Mouse (Mus musculus): ENCODE measurements around the gene Rpl27. TPM values are rescaled to one million over a fixed set of nuclear protein-coding genes. Genes with fewer than 3 reads are reported as not detected.

Rpl27 gene
- total and polyA plus RNA-seq, 3 experiments = 595 to 2,621 TPM; not detected in 1

DNA sequence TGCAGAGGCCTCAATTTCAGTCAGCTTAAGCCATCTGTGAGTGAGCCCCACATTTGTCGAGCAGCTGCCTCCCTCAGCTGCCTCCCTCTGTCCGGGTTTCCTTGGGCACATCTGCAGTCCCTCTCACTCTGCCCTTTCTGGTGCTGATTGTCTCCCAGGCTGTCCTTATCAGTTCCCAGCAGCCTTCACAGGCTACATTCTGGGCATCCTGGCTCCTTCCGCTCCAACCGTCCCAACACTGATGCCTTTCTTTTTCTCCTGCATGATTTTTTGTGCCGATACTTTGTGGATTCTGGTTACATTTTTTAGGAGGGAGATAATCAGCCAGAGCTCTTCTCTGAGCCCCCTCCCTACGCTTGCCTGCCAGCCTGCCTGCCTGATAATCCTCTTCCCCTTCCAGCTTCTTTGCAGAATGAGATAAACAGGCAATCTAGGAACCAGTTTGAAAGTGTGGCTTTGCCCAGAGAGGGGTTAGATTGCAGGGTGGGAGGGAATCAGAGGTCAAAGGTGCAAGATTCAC is 43.5 kb downstream of the Rpl27 start (continued):
- TF ChIP-seq NRF1 (IDR thresholded peaks at IDR 0.05; ENCODE audit: insufficient read depth, low read depth, low read length, poor library complexity, severe bottlenecking) = no peak
- TF ChIP-seq TBP (IDR thresholded peaks at IDR 0.05; ENCODE audit: low read depth, low read length) = peak; percentile 35; the same call in 1 of the 2 replicates
- TF ChIP-seq HCFC1 (IDR thresholded peaks at IDR 0.05; ENCODE audit: low read depth, low read length) = no peak; the same call in 1 of the 2 replicates
- TF ChIP-seq CTCF (IDR thresholded peaks at IDR 0.05 in 2 of 3, conservative IDR thresholded peaks at IDR 0.05 in 1 of 3; ENCODE audit: control insufficient read depth in 1 of 3, insufficient read depth in 1 of 3, low read depth in 2 of 3, low read length in 3 of 3, poor library complexity in 1 of 3, severe bottlenecking in 1 of 3) = no peak; a peak in 1 of 6 replicates

DNA sequence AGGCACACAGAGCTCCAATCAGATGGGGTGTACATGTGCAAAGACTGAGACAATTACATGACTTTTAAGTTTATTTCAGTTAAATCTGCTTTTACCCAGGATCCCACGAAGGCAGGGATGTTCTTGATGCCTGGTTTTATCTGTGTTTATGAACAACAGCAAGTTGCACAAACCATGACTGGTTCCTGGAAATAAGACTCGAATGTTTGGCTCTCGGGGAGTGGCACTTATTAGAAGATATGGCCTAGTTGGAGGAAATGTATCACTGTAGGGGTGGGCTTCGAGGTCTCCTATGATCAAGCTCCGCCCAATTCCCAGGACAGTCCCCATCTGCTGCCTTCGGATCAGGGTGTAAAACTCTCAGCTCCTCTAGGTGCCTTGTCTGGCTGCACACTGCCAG is 44.0 kb downstream of the Rpl27 start:
- H3K79me2 ChIP-seq (ENCODE audit: control insufficient read depth, insufficient read depth, low read length, poor library complexity) = no peaks in the 10 kb centered on the region
- H3K9me3 ChIP-seq (replicated peaks; ENCODE audit: insufficient read depth, low read length) = no peaks in the 10 kb centered on the region
- peak; percentile 74 for DNase-seq (ENCODE audit: low read depth, low spot score)
- peak overlapping the region; percentile 86 for H3K27ac ChIP-seq (ENCODE audit: control insufficient read depth, low read depth, low read length)
- H3K4me1 ChIP-seq (ENCODE audit: control insufficient read depth in 1 of 2, insufficient read depth in 2 of 2, low read length in 2 of 2) = peaks cover 10 to 29% of the 10 kb centered on the region in 2 experiments
- TF ChIP-seq POLR2A (IDR thresholded peaks at IDR 0.05; ENCODE audit: control insufficient read depth in 1 of 2, insufficient read depth in 1 of 2, low read depth in 1 of 2, low read length in 2 of 2, poor library complexity in 1 of 2) (0 out of 4 replicates have a peak, but pooled peaks of 1 of the 2 experiments have one; percentile 7), RCOR1 (IDR thresholded peaks at IDR 0.05; ENCODE audit: low read depth, low read length) (no peak), MYC (IDR thresholded peaks at IDR 0.05; ENCODE audit: low read depth, low read length) (no peak), ZC3H11A (IDR thresholded peaks at IDR 0.05; ENCODE audit: low read depth, low read length) (no peak), GATA1 (IDR thresholded peaks at IDR 0.05; ENCODE audit: low read depth, low read length) (no peak), TBP (IDR thresholded peaks at IDR 0.05; ENCODE audit: low read depth, low read length) (no peak), SMC3 (IDR thresholded peaks at IDR 0.05; ENCODE audit: low read depth, low read length) (no peak), UBTF (IDR thresholded peaks at IDR 0.05; ENCODE audit: borderline replicate concordance, insufficient read depth, low read depth, low read length) (no peak)
- no peak overlapping the region; a peak in 1 of 4 replicates for H3K4me3 ChIP-seq (ENCODE audit: control insufficient read depth in 1 of 2, insufficient read depth in 1 of 2, low read depth in 2 of 2, low read length in 2 of 2)
- H3K36me3 ChIP-seq (ENCODE audit: control insufficient read depth in 1 of 2, insufficient read depth in 2 of 2, low read length in 2 of 2) = peaks cover 1 to 35% of the 10 kb centered on the region in 2 experiments; a peak in 3 of 4 replicates
- no peak overlapping the region for H3K9ac ChIP-seq (ENCODE audit: control insufficient read depth, low read depth, low read length, poor library complexity, severe bottlenecking)
- no peaks in the 10 kb centered on the region for H3K27me3 ChIP-seq (ENCODE audit: control insufficient read depth in 1 of 2, insufficient read depth in 2 of 2, low read length in 2 of 2)

Other genes with a start within 250 kb of the Rpl27 start
- gene Ezh1, start 215.8 kb upstream of the Rpl27 start, total RNA-seq (2012; rRNA removed) = 5.0 and 6.3 TPM in 2 replicates
- 1 to 10 TPM in 1 of 2 experiments, not detected in 1; 8.4 TPM for gene Ezh1, start 215.8 kb upstream of the Rpl27 start, polyA plus RNA-seq (2012; ENCODE audit: insufficient read depth in 1 of 2, insufficient read length in 2 of 2, low read depth in 1 of 2, low replicate concordance in 2 of 2, missing spikeins in 1 of 2)
- gene Ramp2, start 196.3 kb upstream of the Rpl27 start, total RNA-seq (2012; rRNA removed) = 0.12 TPM in 1 of 2 replicates, not detected in the other
- gene Ramp2, start 196.3 kb upstream of the Rpl27 start, polyA plus RNA-seq (2012; ENCODE audit: insufficient read depth in 1 of 2, insufficient read length in 2 of 2, low read depth in 1 of 2, low replicate concordance in 2 of 2, missing spikeins in 1 of 2) = not detected
- 68.4 and 75.5 TPM in 2 replicates for gene Vps25, start 188.6 kb upstream of the Rpl27 start, total RNA-seq (2012; rRNA removed)
- 100 to 1,000 TPM in 1 of 2 experiments, not detected in 1; 107 TPM for gene Vps25, start 188.6 kb upstream of the Rpl27 start, polyA plus RNA-seq (2012; ENCODE audit: insufficient read depth in 1 of 2, insufficient read length in 2 of 2, low read depth in 1 of 2, low replicate concordance in 2 of 2, missing spikeins in 1 of 2)
- 0.72 and 0.92 TPM in 2 replicates for gene Wnk4, start 181.7 kb upstream of the Rpl27 start, total RNA-seq (2012; rRNA removed)
- 1 to 10 TPM in 1 of 2 experiments, not detected in 1; 3.4 TPM for gene Wnk4, start 181.7 kb upstream of the Rpl27 start, polyA plus RNA-seq (2012; ENCODE audit: insufficient read depth in 1 of 2, insufficient read length in 2 of 2, low read depth in 1 of 2, low replicate concordance in 2 of 2, missing spikeins in 1 of 2)
- gene Cntd1, start 163.3 kb upstream of the Rpl27 start, total RNA-seq (2012; rRNA removed) = 2.4 TPM in 2 replicates
- under 1 TPM in 1 of 2 experiments, not detected in 1; 0.84 TPM for gene Cntd1, start 163.3 kb upstream of the Rpl27 start, polyA plus RNA-seq (2012; ENCODE audit: insufficient read depth in 1 of 2, insufficient read length in 2 of 2, low read depth in 1 of 2, low replicate concordance in 2 of 2, missing spikeins in 1 of 2)
- gene Coa3, start 163.2 kb upstream of the Rpl27 start, total RNA-seq (2012; rRNA removed) = 294 and 325 TPM in 2 replicates
- 100 to 1,000 TPM in 1 of 2 experiments, not detected in 1; 120 TPM for gene Coa3, start 163.2 kb upstream of the Rpl27 start, polyA plus RNA-seq (2012; ENCODE audit: insufficient read depth in 1 of 2, insufficient read length in 2 of 2, low read depth in 1 of 2, low replicate concordance in 2 of 2, missing spikeins in 1 of 2)
- 167 and 181 TPM in 2 replicates for gene Becn1, start 140.0 kb upstream of the Rpl27 start, total RNA-seq (2012; rRNA removed)
- 100 to 1,000 TPM in 1 of 2 experiments, not detected in 1; 122 TPM for gene Becn1, start 140.0 kb upstream of the Rpl27 start, polyA plus RNA-seq (2012; ENCODE audit: insufficient read depth in 1 of 2, insufficient read length in 2 of 2, low read depth in 1 of 2, low replicate concordance in 2 of 2, missing spikeins in 1 of 2)
- 129 and 139 TPM in 2 replicates for gene Psme3, start 126.1 kb upstream of the Rpl27 start, total RNA-seq (2012; rRNA removed)
- 100 to 1,000 TPM; 369 to 446 TPM for gene Psme3, start 126.1 kb upstream of the Rpl27 start, polyA plus RNA-seq (2012; ENCODE audit: insufficient read depth in 1 of 2, insufficient read length in 2 of 2, low read depth in 1 of 2, low replicate concordance in 2 of 2, missing spikeins in 1 of 2)
- gene Aoc2, start 117.2 kb upstream of the Rpl27 start, total RNA-seq (2012; rRNA removed) = 9.1 and 12.1 TPM in 2 replicates
- gene Aoc2, start 117.2 kb upstream of the Rpl27 start, polyA plus RNA-seq (2012; ENCODE audit: insufficient read depth in 1 of 2, insufficient read length in 2 of 2, low read depth in 1 of 2, low replicate concordance in 2 of 2, missing spikeins in 1 of 2) = 10 to 100 TPM in 1 of 2 experiments, not detected in 1; 21.1 TPM
- 0.62 and 0.69 TPM in 2 replicates for gene Aoc3, start 111.7 kb upstream of the Rpl27 start, total RNA-seq (2012; rRNA removed)
- gene Aoc3, start 111.7 kb upstream of the Rpl27 start, polyA plus RNA-seq (2012; ENCODE audit: insufficient read depth in 1 of 2, insufficient read length in 2 of 2, low read depth in 1 of 2, low replicate concordance in 2 of 2, missing spikeins in 1 of 2) = 1 to 10 TPM in 1 of 2 experiments, not detected in 1; 2.2 TPM
- not detected in 2 replicates for gene G6pc, start 74.7 kb upstream of the Rpl27 start, total RNA-seq (2012; rRNA removed)
- not detected for gene G6pc, start 74.7 kb upstream of the Rpl27 start, polyA plus RNA-seq (2012; ENCODE audit: insufficient read depth in 1 of 2, insufficient read length in 2 of 2, low read depth in 1 of 2, low replicate concordance in 2 of 2, missing spikeins in 1 of 2)
- gene Aarsd1, start 24.7 kb upstream of the Rpl27 start, total RNA-seq (2012; rRNA removed) = 133 TPM in 2 replicates
- gene Aarsd1, start 24.7 kb upstream of the Rpl27 start, polyA plus RNA-seq (2012; ENCODE audit: insufficient read depth in 1 of 2, insufficient read length in 2 of 2, low read depth in 1 of 2, low replicate concordance in 2 of 2, missing spikeins in 1 of 2) = 100 to 1,000 TPM in 1 of 2 experiments, 10 to 100 TPM in 1; 80.5 to 371 TPM
- gene Gm27029, start 17.5 kb upstream of the Rpl27 start, total RNA-seq (2012; rRNA removed) = 6.8 and 7.4 TPM in 2 replicates
- gene Gm27029, start 17.5 kb upstream of the Rpl27 start, polyA plus RNA-seq (2012; ENCODE audit: insufficient read depth in 1 of 2, insufficient read length in 2 of 2, low read depth in 1 of 2, low replicate concordance in 2 of 2, missing spikeins in 1 of 2) = 1 to 10 TPM in 1 of 2 experiments, not detected in 1; 4.2 TPM
- gene Rundc1, start 17.2 kb upstream of the Rpl27 start, total RNA-seq (2012; rRNA removed) = 8.5 and 9.2 TPM in 2 replicates
- 10 to 100 TPM in 1 of 2 experiments, not detected in 1; 13.1 TPM for gene Rundc1, start 17.2 kb upstream of the Rpl27 start, polyA plus RNA-seq (2012; ENCODE audit: insufficient read depth in 1 of 2, insufficient read length in 2 of 2, low read depth in 1 of 2, low replicate concordance in 2 of 2, missing spikeins in 1 of 2)
- 1.4 and 1.6 TPM in 2 replicates for gene Ptges3l, start 17.0 kb upstream of the Rpl27 start, total RNA-seq (2012; rRNA removed)
- 1 to 10 TPM in 1 of 2 experiments, not detected in 1; 2.3 TPM for gene Ptges3l, start 17.0 kb upstream of the Rpl27 start, polyA plus RNA-seq (2012; ENCODE audit: insufficient read depth in 1 of 2, insufficient read length in 2 of 2, low read depth in 1 of 2, low replicate concordance in 2 of 2, missing spikeins in 1 of 2)
- gene Ifi35, start 6.1 kb downstream of the Rpl27 start, total RNA-seq (2012; rRNA removed) = 37.5 and 64.4 TPM in 2 replicates
- gene Ifi35, start 6.1 kb downstream of the Rpl27 start, polyA plus RNA-seq (2012; ENCODE audit: insufficient read depth in 1 of 2, insufficient read length in 2 of 2, low read depth in 1 of 2, low replicate concordance in 2 of 2, missing spikeins in 1 of 2) = 100 to 1,000 TPM in 1 of 2 experiments, 10 to 100 TPM in 1; 35.5 to 146 TPM
- 4.2 and 6.4 TPM in 2 replicates for gene Rnd2, start 22.7 kb downstream of the Rpl27 start, total RNA-seq (2012; rRNA removed)
- gene Rnd2, start 22.7 kb downstream of the Rpl27 start, polyA plus RNA-seq (2012; ENCODE audit: insufficient read depth in 1 of 2, insufficient read length in 2 of 2, low read depth in 1 of 2, low replicate concordance in 2 of 2, missing spikeins in 1 of 2) = 10 to 100 TPM in 1 of 2 experiments, not detected in 1; 18.6 TPM
- gene Vat1, start 23.9 kb downstream of the Rpl27 start, total RNA-seq (2012; rRNA removed) = 43.9 and 49.5 TPM in 2 replicates
- gene Vat1, start 23.9 kb downstream of the Rpl27 start, polyA plus RNA-seq (2012; ENCODE audit: insufficient read depth in 1 of 2, insufficient read length in 2 of 2, low read depth in 1 of 2, low replicate concordance in 2 of 2, missing spikeins in 1 of 2) = 100 to 1,000 TPM in 1 of 2 experiments, not detected in 1; 125 TPM
- 35.3 and 37.1 TPM in 2 replicates for gene Brca1, start 109.7 kb downstream of the Rpl27 start, total RNA-seq (2012; rRNA removed)
- gene Brca1, start 109.7 kb downstream of the Rpl27 start, polyA plus RNA-seq (2012; ENCODE audit: insufficient read depth in 1 of 2, insufficient read length in 2 of 2, low read depth in 1 of 2, low replicate concordance in 2 of 2, missing spikeins in 1 of 2) = 1,000 to 10,000 TPM in 1 of 2 experiments, 10 to 100 TPM in 1; 25.7 to 1,155 TPM
- 38.6 and 39.4 TPM in 2 replicates for gene Nbr1, start 109.9 kb downstream of the Rpl27 start, total RNA-seq (2012; rRNA removed)
- gene Nbr1, start 109.9 kb downstream of the Rpl27 start, polyA plus RNA-seq (2012; ENCODE audit: insufficient read depth in 1 of 2, insufficient read length in 2 of 2, low read depth in 1 of 2, low replicate concordance in 2 of 2, missing spikeins in 1 of 2) = 10 to 100 TPM in 1 of 2 experiments, not detected in 1; 52.3 TPM
- gene Tmem106a, start 139.9 kb downstream of the Rpl27 start, total RNA-seq (2012; rRNA removed) = 0.23 and 0.36 TPM in 2 replicates
- gene Tmem106a, start 139.9 kb downstream of the Rpl27 start, polyA plus RNA-seq (2012; ENCODE audit: insufficient read depth in 1 of 2, insufficient read length in 2 of 2, low read depth in 1 of 2, low replicate concordance in 2 of 2, missing spikeins in 1 of 2) = under 1 TPM in 1 of 2 experiments, not detected in 1; 0.81 TPM
- gene Gm11634, start 157.0 kb downstream of the Rpl27 start, total RNA-seq (2012; rRNA removed) = not detected in 2 replicates
- gene Gm11634, start 157.0 kb downstream of the Rpl27 start, polyA plus RNA-seq (2012; ENCODE audit: insufficient read depth in 1 of 2, insufficient read length in 2 of 2, low read depth in 1 of 2, low replicate concordance in 2 of 2, missing spikeins in 1 of 2) = not detected
- gene Rdm1, start 184.9 kb downstream of the Rpl27 start, total RNA-seq (2012; rRNA removed) = 6.5 and 6.7 TPM in 2 replicates
- 1 to 10 TPM in 1 of 2 experiments, not detected in 1; 6.8 TPM for gene Rdm1, start 184.9 kb downstream of the Rpl27 start, polyA plus RNA-seq (2012; ENCODE audit: insufficient read depth in 1 of 2, insufficient read length in 2 of 2, low read depth in 1 of 2, low replicate concordance in 2 of 2, missing spikeins in 1 of 2)
- gene Arl4d, start 223.2 kb downstream of the Rpl27 start, total RNA-seq (2012; rRNA removed) = 0.23 and 0.33 TPM in 2 replicates
- under 1 TPM in 1 of 2 experiments, not detected in 1; 0.17 TPM for gene Arl4d, start 223.2 kb downstream of the Rpl27 start, polyA plus RNA-seq (2012; ENCODE audit: insufficient read depth in 1 of 2, insufficient read length in 2 of 2, low read depth in 1 of 2, low replicate concordance in 2 of 2, missing spikeins in 1 of 2)

Measured in MEL (cell line).